Mouse (Mus musculus) CH12.LX (cell line): ENCODE data around the gene Cdkn2d. TPM values are rescaled to one million over a fixed set of nuclear protein-coding genes. Genes with fewer than 3 reads are reported as not detected.

Experiments
- DNase-seq: peaks from one replicate; pipeline ENCODE4 v3.0.0-alpha.2; 2013; ENCODE audit errors: extremely low read depth
- H3K27ac ChIP-seq: 2 replicates; pipeline ENCODE4 v1.5.1; 2012; ENCODE audit warnings: low read depth, mild to moderate bottlenecking, control low read depth, moderate library complexity; ENCODE audit not compliant: insufficient read depth
- H3K27me3 ChIP-seq: replicated peaks from 2 replicates; pipeline ENCODE3; 2012; ENCODE audit warnings: inconsistent platforms
- H3K36me3 ChIP-seq, 2 experiments: replicated peaks in 1 of 2; 2 replicates each; pipeline versions ENCODE3 to v1.6.1; 2012; ENCODE audit warnings: inconsistent platforms in 1 of 2, low read length in 1 of 2, mild to moderate bottlenecking in 1 of 2, mixed read lengths in 1 of 2, moderate library complexity in 1 of 2; ENCODE audit not compliant: control insufficient read depth in 1 of 2, insufficient read depth in 1 of 2
- H3K4me1 ChIP-seq, 2 experiments: 2 replicates each; pipeline ENCODE4 v1.6.1; 2012; ENCODE audit warnings: inconsistent platforms in 1 of 2, moderate library complexity in 1 of 2; ENCODE audit not compliant: insufficient read depth in 2 of 2, control insufficient read depth in 1 of 2
- H3K4me2 ChIP-seq: 2 replicates; pipeline ENCODE4 v1.6.1; 2012; ENCODE audit warnings: low read depth, mild to moderate bottlenecking, control low read depth; ENCODE audit not compliant: poor library complexity, insufficient read depth, severe bottlenecking
- H3K4me3 ChIP-seq, 3 experiments: fragments of 150-350 bp in 1 of 3; sonication (generic) in 1 of 3; replicated peaks in 1 of 3; 2 replicates each; pipeline versions ENCODE3 to v1.5.1; 2011 to 2012; ENCODE audit warnings: low read depth in 2 of 3, low read length in 2 of 3, mild to moderate bottlenecking in 2 of 3, moderate library complexity in 2 of 3, control low read depth in 1 of 3, improper control_type of control experiment in 1 of 3, inconsistent platforms in 1 of 3, mixed read lengths in 1 of 3; ENCODE audit not compliant: poor library complexity in 1 of 3
- H3K79me2 ChIP-seq: replicated peaks from 2 replicates; pipeline ENCODE4 v1.6.1; 2012; ENCODE audit warnings: mild to moderate bottlenecking, moderate library complexity; ENCODE audit not compliant: control insufficient read depth, poor library complexity, insufficient read depth, severe bottlenecking; ENCODE audit errors: extremely low read depth
- H3K9ac ChIP-seq: 2 replicates; pipeline ENCODE4 v1.6.1; 2012; ENCODE audit warnings: low read depth, mild to moderate bottlenecking, control low read depth, moderate library complexity; ENCODE audit not compliant: insufficient read depth
- H3K9me3 ChIP-seq: replicated peaks from 2 replicates; pipeline ENCODE3; 2012; ENCODE audit warnings: low read length, inconsistent platforms, mixed read lengths
- CHD1 ChIP-seq: IDR thresholded peaks from 2 replicates; pipeline ENCODE4 v1.6.1; 2012; ENCODE audit warnings: low read depth, low read length, improper control_type of control experiment, inconsistent platforms
- CTCF ChIP-seq, 2 experiments: IDR thresholded peaks in 1 of 2; conservative IDR thresholded peaks in 1 of 2; 2 replicates each; pipeline ENCODE4 v1.5.1; 2011 to 2012; ENCODE audit warnings: low read depth in 2 of 2, low read length in 2 of 2, improper control_type of control experiment in 1 of 2, inconsistent platforms in 1 of 2, mild to moderate bottlenecking in 1 of 2, moderate library complexity in 1 of 2
- E2F4 ChIP-seq: IDR thresholded peaks from 2 replicates; pipeline ENCODE4 v1.6.1; 2011; ENCODE audit warnings: low read depth, low read length, improper control_type of control experiment; ENCODE audit not compliant: insufficient replicate concordance
- ETS1 ChIP-seq: conservative IDR thresholded peaks from 2 replicates; pipeline ENCODE4 v1.6.1; 2012; ENCODE audit warnings: low read depth, mild to moderate bottlenecking, inconsistent platforms, low read length, improper control_type of control experiment, moderate library complexity
- GABPA ChIP-seq: IDR thresholded peaks from 2 replicates; pipeline ENCODE4 v1.6.1; 2012; ENCODE audit warnings: low read depth, low read length, improper control_type of control experiment, inconsistent platforms; ENCODE audit not compliant: insufficient replicate concordance
- HCFC1 ChIP-seq: IDR thresholded peaks from 2 replicates; pipeline ENCODE4 v1.6.1; 2012; ENCODE audit warnings: low read depth, mild to moderate bottlenecking, inconsistent platforms, low read length, improper control_type of control experiment
- IRF4 ChIP-seq: IDR thresholded peaks from 2 replicates; pipeline ENCODE4 v1.6.1; 2014; ENCODE audit warnings: low read depth, mild to moderate bottlenecking, inconsistent platforms, low read length, improper control_type of control experiment
- JUN ChIP-seq: IDR thresholded peaks from 2 replicates; pipeline ENCODE4 v1.6.1; 2011; ENCODE audit warnings: low read depth, mild to moderate bottlenecking, low read length, improper control_type of control experiment, moderate library complexity; ENCODE audit not compliant: insufficient read depth
- JUND ChIP-seq: conservative IDR thresholded peaks from 2 replicates; pipeline ENCODE4 v1.6.1; 2011; ENCODE audit warnings: low read depth, low read length, improper control_type of control experiment
- MAX ChIP-seq: IDR thresholded peaks from 2 replicates; pipeline ENCODE4 v1.6.1; 2011; ENCODE audit warnings: low read length, improper control_type of control experiment
- MEF2A ChIP-seq: IDR thresholded peaks from 2 replicates; pipeline ENCODE4 v1.6.1; 2014; ENCODE audit warnings: low read depth, mild to moderate bottlenecking, inconsistent platforms, low read length, improper control_type of control experiment, borderline replicate concordance
- PAX5 ChIP-seq: IDR thresholded peaks from 2 replicates; pipeline ENCODE4 v1.6.1; 2012; ENCODE audit warnings: low read length, inconsistent platforms, mixed read lengths
- POLR2A ChIP-seq: IDR thresholded peaks from 2 replicates; pipeline ENCODE4 v1.6.1; 2011; ENCODE audit warnings: low read depth, mild to moderate bottlenecking, improper control_type of control experiment, low read length
- POLR2AphosphoS2 ChIP-seq: IDR thresholded peaks from 2 replicates; pipeline ENCODE4 v1.6.1; 2011; ENCODE audit warnings: low read depth, low read length, improper control_type of control experiment
- RAD21 ChIP-seq: IDR thresholded peaks from 2 replicates; pipeline ENCODE4 v1.6.1; 2011; ENCODE audit warnings: low read depth, mild to moderate bottlenecking, low read length, improper control_type of control experiment, moderate library complexity
- SIN3A ChIP-seq: IDR thresholded peaks from 2 replicates; pipeline ENCODE4 v1.6.1; 2012; ENCODE audit warnings: low read length, improper control_type of control experiment, inconsistent platforms
- SMC3 ChIP-seq: IDR thresholded peaks from 2 replicates; pipeline ENCODE4 v1.6.1; 2011; ENCODE audit warnings: low read depth, low read length, improper control_type of control experiment
- TCF12 ChIP-seq: IDR thresholded peaks from 2 replicates; pipeline ENCODE4 v1.6.1; 2014; ENCODE audit warnings: low read depth, mild to moderate bottlenecking, inconsistent platforms, low read length, improper control_type of control experiment
- UBTF ChIP-seq: IDR thresholded peaks from 2 replicates; pipeline ENCODE4 v1.6.1; 2012; ENCODE audit warnings: low read depth, mild to moderate bottlenecking, inconsistent platforms, low read length, improper control_type of control experiment, moderate library complexity
- ZMIZ1 ChIP-seq: IDR thresholded peaks from 2 replicates; pipeline ENCODE4 v1.6.1; 2012; ENCODE audit warnings: low read depth, mild to moderate bottlenecking, inconsistent platforms, low read length, improper control_type of control experiment
- ZNF384 ChIP-seq: IDR thresholded peaks from 2 replicates; pipeline ENCODE4 v1.6.1; 2012; ENCODE audit warnings: low read depth, low read length, improper control_type of control experiment, inconsistent platforms
- dilution Hi-C: fragments of 300-500 bp; cut with MboI; formaldehyde crosslinking; loops from 2 replicates; pipeline ENCODE4 v1.14.3; 2020; ENCODE audit warnings: low sequenced_read_pairs; ENCODE audit not compliant: extremely low pct_unique_long_range_greater_than_20kb, extremely low pct_ligation_motif_present
- in situ Hi-C: fragments of 300-500 bp; cut with MboI; formaldehyde crosslinking; loops from 3 replicates; pipeline ENCODE4 v1.14.3; 2019; ENCODE audit warnings: low sequenced_read_pairs, low pct_ligation_motif_present, low pct_unique_long_range_greater_than_20kb, mixed read lengths
- polyA plus RNA-seq: library from polyadenylated mRNA; unstranded; fragments of >175 nt; gene quantifications from 2 replicates; pipeline ENCODE4 v1.2.1, GENCODE M21; 2012; ENCODE audit warnings: low read depth; ENCODE audit not compliant: insufficient read length
- total RNA-seq, 2 experiments: library from RNA; depleted of rRNA; stranded (reverse); fragments of 300-350 nt in 1 of 2; fragments of >200 nt in 1 of 2; gene quantifications; 2 replicates each; pipeline ENCODE4 v1.2.3; 2012 to 2014

The Cdkn2d gene
- total and polyA plus RNA-seq, 3 experiments, result 2.9 to 12.6 (median 7.1) TPM

DNA sequence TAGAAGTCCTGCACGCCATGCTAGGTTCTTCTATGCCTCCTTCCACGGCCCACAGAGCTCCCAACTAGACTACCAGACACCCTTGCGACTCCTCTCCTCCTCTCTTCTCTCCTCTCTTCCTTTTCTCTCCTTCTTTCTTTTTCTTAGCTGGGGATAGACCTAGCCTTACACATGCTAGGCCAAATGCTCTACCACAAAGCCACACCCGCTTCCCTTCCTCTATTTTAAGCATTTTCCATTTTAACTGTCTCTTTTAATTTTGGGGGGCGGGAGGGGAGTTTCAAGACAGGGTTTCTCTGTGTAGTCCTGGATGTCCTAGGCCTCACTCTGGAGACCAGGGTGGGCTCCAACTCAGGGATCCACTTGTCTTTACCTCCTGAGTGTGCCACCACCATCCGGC is 27.6 kb upstream of the Cdkn2d start:
- Histone ChIP-seq H3K4me2 (no peak overlapping the region), H3K4me1 (peaks cover 0 to 27% of the 10 kb centered on the region in 2 experiments; a peak in 3 of 4 replicates), H3K4me3 (no peak overlapping the region), H3K27me3 (no peaks in the 10 kb centered on the region), H3K9ac (no peak overlapping the region), H3K79me2 (peaks cover 17% of the 10 kb centered on the region), H3K36me3 (no peaks in the 10 kb centered on the region), H3K9me3 (peaks cover 3% of the 10 kb centered on the region)
- in situ Hi-C loops (loop anchor here (5.0 kb wide), 1 partner anchor 94 kb away; the partner anchor contains the start of gene Qtrt1), dilution Hi-C loops (no loop called here)
- DNase-seq, result no peak
- TF ChIP-seq E2F4 (no peak), PAX5 (no peak), TCF12 (no peak), POLR2A (no peak), POLR2AphosphoS2 (no peak), MEF2A (0 out of 2 replicates have a peak, but pooled peaks have one; percentile 24), ZNF384 (no peak), SIN3A (no peak)
- TF ChIP-seq, all 38 proteins: peak for 1
- H3K27ac ChIP-seq, result no peak overlapping the region

DNA sequence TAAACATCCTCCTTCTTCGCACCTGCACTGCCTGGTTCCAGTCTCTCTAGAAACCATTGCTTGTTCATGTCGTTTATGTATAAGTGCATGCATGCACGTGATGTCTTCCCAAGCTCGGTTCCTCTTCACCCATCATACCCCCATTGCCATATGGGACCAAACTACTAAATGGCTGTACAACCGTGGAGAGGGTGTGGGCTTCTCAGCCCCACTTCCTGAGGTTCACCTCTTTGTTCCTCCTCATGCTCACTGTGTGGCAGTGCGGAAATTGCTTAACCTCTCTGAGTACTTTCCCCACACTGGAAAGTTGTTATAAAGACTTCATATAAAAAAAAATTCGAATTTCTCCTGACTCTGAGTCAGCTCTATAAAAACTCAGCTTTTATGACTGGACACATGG is 25.5 kb upstream of the Cdkn2d start:
- in situ Hi-C loops (loop anchor here (5.0 kb wide), 1 partner anchor 96 kb away; the partner anchor contains the start of gene Qtrt1), dilution Hi-C loops (no loop called here)
- Histone ChIP-seq H3K27ac (no peak overlapping the region), H3K9me3 (peaks cover 3% of the 10 kb centered on the region), H3K4me2 (no peak overlapping the region), H3K9ac (no peak overlapping the region), H3K4me3 (no peak overlapping the region), H3K79me2 (no peaks in the 10 kb centered on the region; the same call in 1 of the 2 replicates), H3K27me3 (no peaks in the 10 kb centered on the region), H3K36me3 (no peaks in the 10 kb centered on the region), H3K4me1 (peaks cover 0 to 23% of the 10 kb centered on the region in 2 experiments; a peak in 2 of 4 replicates)
- TF ChIP-seq MEF2A, result no peak
- no peak for TF ChIP-seq UBTF
- TF ChIP-seq MAX, result no peak
- TF ChIP-seq CTCF (conservative IDR thresholded peaks at IDR 0.05 in 1 of 2, IDR thresholded peaks at IDR 0.05 in 1 of 2; ENCODE audit: low read depth in 2 of 2, low read length in 2 of 2), result no peak
- TF ChIP-seq IRF4, result no peak
- TF ChIP-seq ETS1, result no peak
- TF ChIP-seq ZMIZ1, result no peak
- no peak for TF ChIP-seq JUN
- no peak for TF ChIP-seq TCF12
- no peak for TF ChIP-seq SIN3A
- no peak for TF ChIP-seq HCFC1
- TF ChIP-seq GABPA, result no peak
- TF ChIP-seq SMC3, result no peak
- no peak for TF ChIP-seq ZNF384
- TF ChIP-seq JUND, result no peak
- TF ChIP-seq RAD21, result no peak
- TF ChIP-seq PAX5, result no peak
- no peak for TF ChIP-seq CHD1
- no peak for DNase-seq
